Mouse (Mus musculus): ENCODE measurements around the gene Pagr1a.
A peak's percentile ranks its signal among the peaks of the same experiment; 100 is the strongest.

GRCm38 (mm10) chr7:126986319-126986718 is 30.8 kb downstream of the Pagr1a start:
- TF ChIP-seq CTCF (IDR thresholded peaks at IDR 0.05; ENCODE audit: low read depth) (peak; percentile 64), EP300 (IDR thresholded peaks at IDR 0.05; ENCODE audit: low read depth) (no peak)
